Mouse (Mus musculus) splenic B cell, adult 2 months (primary cell): ENCODE data around the gene Itpr3.
A peak's percentile ranks its signal among the peaks of the same experiment; 100 is the strongest.

Experiments used
- DNase-seq: peaks from one replicate; pipeline ENCODE4 v3.0.0-alpha.2; 2011; ENCODE audit warnings: low read depth, low spot score
- H3K27me3 ChIP-seq: 2 replicates; pipeline ENCODE4 v1.6.1; 2012; ENCODE audit warnings: mild to moderate bottlenecking, low read length, moderate library complexity, mixed read lengths; ENCODE audit not compliant: control insufficient read depth, poor library complexity, insufficient read depth, severe bottlenecking
- H3K36me3 ChIP-seq: 2 replicates; pipeline ENCODE4 v1.6.1; 2012; ENCODE audit warnings: mild to moderate bottlenecking, low read length, moderate library complexity, mixed read lengths; ENCODE audit not compliant: control insufficient read depth, poor library complexity, insufficient read depth, severe bottlenecking

The Itpr3 gene

DNA sequence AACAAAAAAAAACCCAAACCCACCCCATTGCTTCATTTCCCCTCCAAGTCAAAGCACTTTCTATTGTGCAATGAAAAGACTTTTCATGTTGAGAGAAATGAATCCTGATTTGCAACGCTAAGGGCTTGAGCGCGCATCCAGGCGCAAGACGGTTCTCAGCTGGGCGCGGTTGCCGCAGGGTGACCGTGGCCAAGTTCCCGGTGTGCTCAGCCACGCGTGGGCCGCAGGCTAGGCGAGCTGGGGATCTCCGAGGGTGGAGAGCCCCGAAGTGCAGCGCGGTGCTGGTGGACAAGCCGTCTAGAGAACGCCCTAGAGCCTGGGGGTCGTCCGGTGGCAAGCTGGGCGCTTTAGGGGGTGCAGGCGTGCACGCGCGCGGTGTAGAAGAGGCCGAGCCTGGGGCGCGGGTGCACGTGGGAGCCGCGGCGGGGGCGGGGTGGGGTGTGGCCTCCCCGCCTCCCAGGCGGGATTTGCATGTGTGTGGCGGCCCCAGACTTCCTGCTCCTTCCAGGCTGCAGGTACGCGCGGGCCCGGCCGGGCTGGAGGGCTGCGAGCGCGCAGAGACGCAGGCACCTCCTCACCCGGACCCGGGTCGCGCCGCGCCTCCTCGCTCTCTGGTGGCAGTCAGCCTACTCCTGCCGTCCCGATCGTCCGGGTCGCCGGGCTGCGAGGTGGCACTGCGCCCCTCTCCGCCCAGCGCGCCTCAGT, at the start of gene Itpr3:
Itpr3 (plus strand) TSS at position 493 of the 705 bp plus-strand sequence.
- DNase-seq: peak; percentile 84
- H3K27me3 ChIP-seq: no peaks in the 10 kb centered on the region
- H3K36me3 ChIP-seq: no peaks in the 10 kb centered on the region

DNA sequence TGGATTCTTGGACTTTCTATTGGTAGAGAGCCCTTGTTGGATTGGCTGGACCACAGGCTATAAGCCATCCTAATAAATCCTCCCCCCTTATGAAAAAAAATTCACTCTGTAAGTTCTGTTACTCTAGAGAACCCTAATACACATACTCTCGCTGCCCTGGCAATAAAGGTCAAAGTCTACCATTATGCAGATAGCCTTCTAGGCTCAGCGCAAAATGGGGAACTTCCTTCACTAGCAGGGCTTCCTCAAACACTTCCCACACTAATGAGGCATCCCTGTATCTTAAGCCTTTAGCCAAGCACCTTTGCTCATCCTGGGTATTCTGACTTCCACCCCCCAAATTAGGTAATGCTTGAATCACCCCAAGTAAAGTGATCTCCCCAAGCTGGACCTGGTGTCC, 48.8 kb upstream of the Itpr3 start:
- Histone ChIP-seq H3K27me3 (no peaks in the 10 kb centered on the region), H3K36me3 (no peaks in the 10 kb centered on the region)
- DNase-seq: peak; percentile 26

DNA sequence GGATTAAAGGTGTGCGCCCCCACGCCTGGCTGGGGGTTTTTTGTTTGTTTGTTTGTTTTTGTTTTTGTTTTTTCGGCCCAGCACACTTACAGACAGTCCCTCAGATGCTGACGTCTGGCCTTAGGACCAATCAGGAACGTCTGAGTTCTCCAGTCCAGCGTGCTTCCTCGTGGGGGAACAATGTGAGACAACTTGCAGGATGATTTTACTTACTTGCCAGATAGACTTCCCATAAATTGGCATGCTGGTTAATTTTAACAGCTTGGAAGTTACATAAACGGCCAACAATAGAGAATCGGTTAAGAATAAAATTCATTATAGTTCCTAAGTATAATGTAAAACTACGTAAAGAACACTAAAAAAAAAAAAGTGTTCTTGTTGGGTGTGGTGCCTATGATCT, 45.9 kb upstream of the Itpr3 start:
- DNase-seq: no peak
- H3K27me3 ChIP-seq: no peaks in the 10 kb centered on the region
- H3K36me3 ChIP-seq: no peaks in the 10 kb centered on the region

DNA sequence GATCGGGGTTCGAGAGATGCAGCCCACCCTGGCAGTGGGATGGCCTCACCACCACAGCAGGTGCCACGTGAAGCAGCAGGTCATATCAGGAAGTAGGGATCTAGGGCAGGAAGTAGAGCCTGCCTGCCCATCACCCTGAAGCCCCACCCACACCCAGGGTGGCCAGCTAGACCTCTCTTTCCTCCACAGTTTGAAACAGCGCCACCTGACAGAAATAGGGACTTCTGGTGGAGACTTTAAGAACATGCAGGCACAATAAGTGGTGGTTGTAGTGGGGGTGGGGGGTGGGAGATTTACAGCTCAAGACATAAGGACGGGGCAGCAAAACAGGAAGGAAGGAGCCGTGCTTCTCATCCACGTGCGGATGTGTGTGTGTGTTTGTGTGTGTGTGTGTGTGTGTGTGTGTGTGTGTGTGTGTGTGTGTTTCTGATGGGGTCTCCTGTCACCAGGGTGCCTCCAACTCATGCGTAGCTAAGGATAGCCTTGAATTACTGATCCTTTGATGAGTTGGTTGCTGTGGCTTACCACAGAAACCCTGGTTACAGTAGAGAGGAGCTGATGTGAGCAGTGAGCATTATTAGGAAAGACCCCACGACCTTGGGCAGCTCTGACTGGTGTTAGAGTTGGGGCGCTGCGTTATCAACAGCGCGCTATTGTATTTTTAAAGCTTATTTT, 45.0 kb upstream of the Itpr3 start:
- peak; percentile 83 for DNase-seq
- no peaks in the 10 kb centered on the region for H3K27me3 ChIP-seq
- H3K36me3 ChIP-seq: no peaks in the 10 kb centered on the region

DNA sequence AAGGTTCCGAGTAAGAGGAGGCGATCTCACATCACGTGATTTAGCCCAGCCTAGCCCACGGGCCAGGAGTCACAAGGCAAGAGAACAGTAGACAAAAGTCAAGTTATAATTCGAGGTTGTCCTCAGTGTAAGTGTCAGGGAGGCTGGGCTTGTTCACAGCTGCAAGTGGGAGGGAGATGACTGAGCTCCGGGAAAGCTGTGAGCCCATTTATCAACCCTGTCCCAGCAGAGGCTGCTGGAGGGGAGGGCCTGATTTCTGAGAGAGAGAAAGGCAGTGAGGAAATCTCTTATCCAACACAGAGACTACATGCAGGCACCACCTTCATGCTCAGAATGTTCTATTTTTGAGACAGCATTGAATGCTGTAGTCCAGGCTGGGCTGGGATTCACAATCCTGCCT, 44.2 kb upstream of the Itpr3 start:
- no peak for DNase-seq
- no peaks in the 10 kb centered on the region for H3K36me3 ChIP-seq
- H3K27me3 ChIP-seq: no peaks in the 10 kb centered on the region

DNA sequence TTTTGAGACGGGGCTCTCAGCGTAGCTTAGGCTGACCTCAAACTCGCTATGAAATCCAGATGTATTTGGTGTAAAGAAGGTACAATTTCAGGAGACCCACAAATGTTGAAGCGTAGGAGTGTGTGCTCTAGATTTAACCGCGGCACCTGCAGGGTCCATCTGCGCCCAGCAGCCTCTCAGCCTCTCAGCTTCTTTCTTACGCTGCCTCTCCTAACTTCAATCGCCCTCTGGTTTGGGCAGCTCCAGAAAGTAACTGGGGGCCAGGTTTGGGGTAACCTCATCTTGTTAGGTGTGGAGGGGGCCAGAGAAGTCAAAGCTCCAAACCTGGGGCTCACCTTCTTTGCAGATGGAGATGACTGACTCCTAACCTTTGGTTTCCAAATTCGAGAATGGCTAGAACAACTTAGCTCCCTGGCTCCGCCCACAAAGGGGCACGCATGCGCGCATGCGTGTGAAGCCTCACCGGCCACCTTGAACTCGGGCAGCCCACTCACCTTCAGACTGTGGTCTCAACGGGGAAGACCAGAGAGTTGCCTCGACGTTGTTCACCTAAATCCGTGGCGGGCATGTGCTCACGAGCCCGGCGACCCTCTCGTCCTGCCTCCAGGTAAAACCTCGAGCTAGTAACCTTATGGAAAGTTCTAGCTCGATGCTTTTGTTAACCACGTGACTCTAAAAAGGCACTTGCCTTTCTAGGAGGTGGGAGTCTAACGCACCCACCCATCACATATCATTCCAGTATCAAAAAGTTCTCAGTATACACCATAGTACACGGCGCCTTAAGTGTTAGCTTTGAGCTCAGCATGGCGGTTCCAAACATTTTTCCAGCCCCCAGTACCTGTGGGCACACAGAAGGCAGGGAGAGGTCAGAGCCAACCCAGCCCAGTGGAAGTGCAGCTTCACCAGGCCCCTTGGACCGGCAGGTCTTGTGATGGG, 39.3 kb upstream of the Itpr3 start:
- Histone ChIP-seq H3K27me3 (no peaks in the 10 kb centered on the region), H3K36me3 (peaks cover 8% of the 10 kb centered on the region; the same call in 1 of the 2 replicates)
- DNase-seq: peak; percentile 93

DNA sequence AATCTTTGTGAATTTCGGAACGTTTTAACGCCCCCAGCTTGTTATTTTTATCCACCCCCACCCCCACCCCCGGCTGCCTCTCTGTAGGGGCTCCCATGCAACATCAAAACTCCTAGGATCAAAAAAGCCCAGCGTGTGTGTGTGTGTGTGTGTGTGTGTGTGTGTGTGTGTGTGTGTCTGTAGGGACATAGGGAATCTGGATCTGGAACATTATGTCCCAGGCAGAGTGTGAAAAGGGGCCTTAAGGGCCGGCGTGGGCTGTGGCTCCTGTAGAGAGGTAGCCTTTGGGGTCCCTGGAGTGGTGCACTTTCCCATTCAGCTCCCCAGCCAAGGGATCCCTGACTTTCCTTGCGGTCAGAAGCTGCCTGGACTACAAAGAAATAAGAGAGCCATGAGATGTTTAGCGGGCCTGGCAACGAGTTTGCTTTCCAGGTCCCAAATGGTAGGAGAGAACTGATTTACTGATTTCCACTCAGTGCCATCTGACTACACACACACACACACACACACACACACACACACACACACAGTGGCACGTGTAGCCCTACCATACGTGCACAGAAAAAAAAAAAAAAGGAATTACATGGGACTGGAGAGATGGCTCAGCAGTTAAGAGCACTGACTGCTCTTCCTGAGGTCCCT, 38.4 kb upstream of the Itpr3 start:
- DNase-seq: no peak
- Histone ChIP-seq H3K27me3 (no peaks in the 10 kb centered on the region), H3K36me3 (peaks cover 10% of the 10 kb centered on the region)

DNA sequence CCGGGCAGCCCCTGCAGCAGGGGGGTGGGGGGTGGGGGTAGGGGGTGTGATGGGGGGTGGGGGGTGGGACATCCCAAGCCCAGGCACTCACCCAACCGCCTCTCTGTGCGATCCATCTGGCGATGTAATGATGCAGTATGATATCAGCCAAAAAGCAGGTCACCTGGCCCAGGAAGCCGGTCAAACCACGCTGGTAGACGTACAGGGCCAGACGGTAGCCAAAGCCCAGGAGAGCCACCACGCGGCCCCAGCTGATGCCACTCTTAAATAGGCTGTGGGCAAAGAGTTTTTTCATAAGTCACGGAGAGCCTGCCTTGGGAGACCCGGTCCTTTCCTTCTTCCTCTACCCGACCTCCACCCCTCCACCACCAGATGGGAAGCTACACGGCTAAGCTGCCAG, 36.0 kb upstream of the Itpr3 start:
- H3K27me3 ChIP-seq: no peaks in the 10 kb centered on the region
- DNase-seq: no peak
- H3K36me3 ChIP-seq: peaks cover 10% of the 10 kb centered on the region

DNA sequence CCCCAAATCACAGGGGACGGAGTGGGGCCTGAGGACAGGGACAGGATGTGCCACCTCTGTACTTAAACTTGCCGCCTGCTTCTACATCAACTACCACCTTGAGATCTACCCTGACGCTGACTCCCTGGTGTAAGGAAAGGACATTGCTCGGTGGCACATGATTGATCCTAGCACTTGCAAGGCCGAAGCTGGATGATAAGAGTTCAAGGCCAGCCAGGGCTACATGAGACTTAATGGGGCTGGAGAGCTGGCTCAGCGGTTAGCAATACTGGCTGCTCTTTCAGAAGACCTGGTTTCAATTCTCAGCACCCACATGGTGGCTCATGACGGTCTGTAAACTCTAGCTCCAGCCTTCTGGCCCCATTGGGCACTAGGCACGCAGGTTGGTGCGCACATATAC, 35.4 kb upstream of the Itpr3 start:
- peaks cover 10% of the 10 kb centered on the region for H3K36me3 ChIP-seq
- no peak for DNase-seq
- no peaks in the 10 kb centered on the region for H3K27me3 ChIP-seq

DNA sequence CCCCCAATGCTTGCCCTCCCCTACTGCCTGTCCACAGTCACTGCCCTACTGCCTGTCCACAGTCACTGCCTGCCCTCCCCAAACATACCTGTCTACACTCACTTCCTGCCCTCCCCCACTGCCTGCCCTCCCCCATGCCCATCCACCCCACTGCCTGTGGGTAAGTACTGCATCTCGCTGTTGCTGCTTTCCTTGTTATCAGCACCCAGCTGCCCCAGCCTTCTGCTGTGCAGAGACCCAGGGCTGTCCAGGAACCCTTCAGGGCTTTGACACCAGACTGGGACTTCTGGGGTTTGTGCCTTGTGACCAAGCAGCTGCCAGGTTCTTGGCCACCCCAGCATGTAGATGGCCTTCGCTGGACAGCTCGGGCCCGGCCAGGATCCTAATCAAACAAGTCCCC, 33.8 kb upstream of the Itpr3 start:
- Histone ChIP-seq H3K36me3 (peaks cover 10% of the 10 kb centered on the region), H3K27me3 (no peaks in the 10 kb centered on the region)
- DNase-seq: no peak

DNA sequence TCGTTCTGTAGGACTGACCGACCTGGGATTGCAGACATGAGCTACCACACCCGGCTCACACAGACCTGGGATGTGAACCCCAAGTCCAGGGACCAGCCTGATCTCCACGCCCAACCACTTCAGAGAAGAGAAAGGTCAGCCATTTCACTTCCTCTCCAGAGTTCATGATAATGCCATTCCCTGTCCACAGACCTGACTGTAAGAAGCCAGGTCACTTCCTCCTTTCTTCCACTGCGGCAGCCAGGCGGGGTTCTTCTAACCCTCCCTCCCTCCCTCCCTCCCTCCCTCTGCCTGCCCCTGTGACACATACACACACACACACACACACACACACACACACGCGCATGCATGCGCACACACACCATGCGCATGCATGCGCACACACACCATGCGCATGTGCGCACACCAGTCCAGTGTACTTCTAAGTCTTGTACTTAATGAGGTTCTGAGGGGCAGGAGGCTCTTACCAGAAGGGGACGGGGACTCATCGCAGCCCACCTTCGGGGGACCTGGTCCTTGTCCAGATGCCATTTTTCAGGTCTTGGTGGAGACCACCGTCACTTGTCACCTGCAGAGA, 31.7 kb upstream of the Itpr3 start:
- Histone ChIP-seq H3K27me3 (no peaks in the 10 kb centered on the region), H3K36me3 (peaks cover 6% of the 10 kb centered on the region)
- peak; percentile 67 for DNase-seq

DNA sequence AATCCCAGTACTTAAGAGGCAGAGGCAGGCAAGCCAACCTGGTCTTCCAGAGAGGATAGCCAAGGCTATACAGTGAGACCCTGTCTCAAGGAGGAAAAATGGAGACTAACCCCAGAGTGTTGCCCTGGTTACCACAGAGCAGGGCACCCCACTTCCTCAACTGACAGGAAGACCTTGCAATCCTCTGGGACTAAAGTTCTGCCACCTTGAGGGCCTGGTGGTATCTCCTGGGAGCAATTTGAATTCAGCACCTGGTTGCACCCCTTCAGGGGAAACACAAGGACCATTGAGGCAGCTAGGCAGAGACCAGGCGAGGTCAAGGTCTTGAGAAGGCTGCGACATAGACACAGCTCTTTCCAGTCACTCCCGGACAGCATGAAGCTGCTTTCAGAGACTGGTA, 31.2 kb upstream of the Itpr3 start:
- no peaks in the 10 kb centered on the region for H3K27me3 ChIP-seq
- peaks cover 5% of the 10 kb centered on the region for H3K36me3 ChIP-seq
- peak; percentile 60 for DNase-seq

DNA sequence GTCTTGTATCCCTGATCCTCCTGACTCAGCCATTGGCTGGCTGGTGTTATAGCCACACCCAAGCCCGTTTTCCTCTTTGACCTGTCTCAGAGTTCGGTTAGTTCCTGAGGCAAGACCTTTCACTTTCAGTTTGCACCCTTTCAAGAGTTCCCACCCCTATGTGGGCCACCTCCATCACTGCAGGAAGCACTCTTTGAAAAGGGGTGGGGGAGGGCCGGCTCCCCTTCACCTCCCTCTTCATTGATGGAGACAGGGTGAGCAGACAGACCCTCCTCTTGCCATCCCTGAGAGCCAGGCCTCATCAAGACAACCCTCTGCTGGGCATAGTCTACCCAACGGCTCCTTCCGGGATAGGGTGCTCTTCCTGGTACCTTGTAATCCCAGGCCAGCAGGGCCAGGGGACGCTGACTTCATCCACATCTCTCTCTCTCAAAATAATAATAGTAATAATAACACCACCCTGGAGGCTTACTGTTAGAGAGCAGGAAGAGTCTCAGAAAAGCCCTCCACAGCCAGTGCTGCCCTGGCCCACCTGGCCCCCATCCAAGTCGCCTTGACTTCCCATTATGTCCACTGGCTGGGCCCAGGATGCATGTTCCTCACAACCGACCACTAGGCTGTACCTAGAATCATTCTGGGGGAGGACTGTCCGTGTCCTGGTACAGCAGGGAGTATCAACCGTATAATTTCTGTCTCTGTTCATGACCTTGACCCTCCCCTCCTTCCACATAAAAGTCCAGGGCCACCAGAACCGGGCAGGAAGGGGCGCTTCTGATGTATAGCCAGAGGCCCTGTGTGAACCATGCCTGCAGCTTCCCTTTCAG, 29.4 kb upstream of the Itpr3 start:
- peaks cover 2% of the 10 kb centered on the region for H3K36me3 ChIP-seq
- peak; percentile 71 for DNase-seq

More for the DNA sequence above, 29.4 kb upstream of the Itpr3 start:
- H3K27me3 ChIP-seq: no peaks in the 10 kb centered on the region
